Mouse (Mus musculus) cerebellum, postnatal 10 days (tissue): ENCODE data around the gene Hibadh.

ENCODE experiments used
- DNase-seq, 2 experiments: peaks; one replicate each; pipeline ENCODE4 v3.0.0; 2021; ENCODE audit warnings: mixed read lengths in 2 of 2

Hibadh gene

GRCm38 (mm10) chr6:52637337-52637736 lies 2.9 kb downstream of the Hibadh start:
- no peak for DNase-seq

- no peak for DNase-seq
Observed at GRCm38 (mm10) chr6:52635395-52635794, 4.8 kb downstream of the Hibadh start.

GRCm38 (mm10) chr6:52630625-52631024 lies 9.6 kb downstream of the Hibadh start:
- no peak for DNase-seq

- no peak for DNase-seq
Observed at GRCm38 (mm10) chr6:52629180-52629579, 11.0 kb downstream of the Hibadh start.

- no peak for DNase-seq
Observed at GRCm38 (mm10) chr6:52626735-52627134, 13.5 kb downstream of the Hibadh start.

GRCm38 (mm10) chr6:52623741-52624140 lies 16.4 kb downstream of the Hibadh start:
- DNase-seq: peak in 1 of 2 experiments; percentile 10

- no peak for DNase-seq
Observed at GRCm38 (mm10) chr6:52621731-52622480, 18.3 kb downstream of the Hibadh start.

GRCm38 (mm10) chr6:52620090-52620489 lies 20.1 kb downstream of the Hibadh start:
- DNase-seq: no peak

GRCm38 (mm10) chr6:52609626-52610352 lies 30.4 kb downstream of the Hibadh start:
- DNase-seq: no peak

- no peak for DNase-seq
Observed at GRCm38 (mm10) chr6:52608121-52608520, 32.1 kb downstream of the Hibadh start.

- no peak for DNase-seq
Observed at GRCm38 (mm10) chr6:52606746-52607347, 33.3 kb downstream of the Hibadh start.

- no peak for DNase-seq
Observed at GRCm38 (mm10) chr6:52601706-52602642, 38.2 kb downstream of the Hibadh start.

- peak; percentile 60 to 63 for DNase-seq
Observed at GRCm38 (mm10) chr6:52601117-52601516, 39.1 kb downstream of the Hibadh start.

- DNase-seq: no peak
Observed at GRCm38 (mm10) chr6:52594752-52595151, 45.4 kb downstream of the Hibadh start.

- DNase-seq: no peak
Observed at GRCm38 (mm10) chr6:52586564-52586963, 53.6 kb downstream of the Hibadh start.

- DNase-seq: peak; percentile 65 to 81
Observed at GRCm38 (mm10) chr6:52584383-52584782, 55.8 kb downstream of the Hibadh start.

- DNase-seq: peak; percentile 13 to 17
Observed at GRCm38 (mm10) chr6:52581081-52581480, 59.1 kb downstream of the Hibadh start.

- DNase-seq: no peak
Observed at GRCm38 (mm10) chr6:52578322-52578721, 61.9 kb downstream of the Hibadh start.

GRCm38 (mm10) chr6:52577270-52577669 lies 62.9 kb downstream of the Hibadh start:
- DNase-seq: peak; percentile 51 to 80

- no peak for DNase-seq
Observed at GRCm38 (mm10) chr6:52568706-52569105, 71.5 kb downstream of the Hibadh start.

GRCm38 (mm10) chr6:52567327-52568299 lies 72.6 kb downstream of the Hibadh start:
- DNase-seq: no peak
